Mouse (Mus musculus): ENCODE data around the gene Copg2. TPM values are rescaled to one million over a fixed set of nuclear protein-coding genes. Genes with fewer than 3 reads are reported as not detected.

Copg2 gene
- polyA plus RNA-seq, 2 experiments: 7.8 to 9.1 TPM

- Histone ChIP-seq H3K9ac (replicated peaks) (no peak overlapping the region), H3K4me1 (replicated peaks; ENCODE audit: control insufficient read depth in 2 of 2, insufficient read depth in 2 of 2, low read length in 1 of 2) (peaks cover 0 to 7% of the 10 kb centered on the region in 2 experiments; a peak in 2 of 4 replicates), H3K27ac (no peak overlapping the region), H3K9me3 (ENCODE audit: control insufficient read depth, low read length) (no peaks in the 10 kb centered on the region), H3K36me3 (replicated peaks; ENCODE audit: control insufficient read depth, insufficient read depth, low read depth) (no peaks in the 10 kb centered on the region), H3K27me3 (ENCODE audit: control insufficient read depth, insufficient read depth, low read length) (no peaks in the 10 kb centered on the region; the same call in 1 of the 2 replicates), H3K4me3 (ENCODE audit: insufficient read depth in 1 of 2, low read depth in 2 of 2, low read length in 2 of 2) (no peak overlapping the region), H3K4me2 (ENCODE audit: low read depth) (no peak overlapping the region)
- no peak for DNase-seq (ENCODE audit: low read depth in 3 of 3, low spot score in 3 of 3)
- 58% methylated on average over 6 of the region's 6 CpGs for WGBS (ENCODE audit: insufficient replicate concordance)
- no peak for TF ChIP-seq EP300 (IDR thresholded peaks at IDR 0.05; ENCODE audit: low read depth)
- TF ChIP-seq CTCF (IDR thresholded peaks at IDR 0.05; ENCODE audit: low read depth): no peak
- no peak for ATAC-seq (ENCODE audit: insufficient read depth)
Measured at GRCm38 (mm10) chr6:30703476-30703875, 193.1 kb downstream of the Copg2 start.

- WGBS (ENCODE audit: insufficient replicate concordance): 71% methylated on average over 6 of the region's 6 CpGs
- H3K27ac ChIP-seq: no peak overlapping the region
- TF ChIP-seq CTCF (IDR thresholded peaks at IDR 0.05; ENCODE audit: low read depth): no peak
- no peaks in the 10 kb centered on the region for H3K36me3 ChIP-seq (replicated peaks; ENCODE audit: control insufficient read depth, insufficient read depth, low read depth)
- peaks cover 0 to 7% of the 10 kb centered on the region in 2 experiments; a peak in 2 of 4 replicates for H3K4me1 ChIP-seq (replicated peaks; ENCODE audit: control insufficient read depth in 2 of 2, insufficient read depth in 2 of 2, low read length in 1 of 2)
- H3K27me3 ChIP-seq (ENCODE audit: control insufficient read depth, insufficient read depth, low read length): no peaks in the 10 kb centered on the region; the same call in 1 of the 2 replicates
- H3K9ac ChIP-seq (replicated peaks): no peak overlapping the region
- no peak overlapping the region for H3K4me3 ChIP-seq (ENCODE audit: insufficient read depth in 1 of 2, low read depth in 2 of 2, low read length in 2 of 2)
- ATAC-seq (ENCODE audit: insufficient read depth): no peak
- no peak overlapping the region for H3K4me2 ChIP-seq (ENCODE audit: low read depth)
- no peak for DNase-seq (ENCODE audit: low read depth in 3 of 3, low spot score in 3 of 3)
- H3K9me3 ChIP-seq (ENCODE audit: control insufficient read depth, low read length): no peaks in the 10 kb centered on the region
Measured at GRCm38 (mm10) chr6:30702881-30703280, 193.7 kb downstream of the Copg2 start.

GRCm38 (mm10) chr6:30700182-30700581 is 196.4 kb downstream of the Copg2 start:
- no peak overlapping the region for H3K9ac ChIP-seq (replicated peaks)
- WGBS (ENCODE audit: insufficient replicate concordance): 12% methylated on average over 6 of the region's 6 CpGs

GRCm38 (mm10) chr6:30698036-30698435 is 198.6 kb downstream of the Copg2 start:
- peaks cover 1 to 11% of the 10 kb centered on the region in 2 experiments for H3K4me1 ChIP-seq (replicated peaks; ENCODE audit: control insufficient read depth in 2 of 2, insufficient read depth in 2 of 2, low read length in 1 of 2)
- no peak for ATAC-seq (ENCODE audit: insufficient read depth)
- H3K27me3 ChIP-seq (ENCODE audit: control insufficient read depth, insufficient read depth, low read length): no peaks in the 10 kb centered on the region; the same call in 1 of the 2 replicates
- no peak overlapping the region for H3K4me3 ChIP-seq (ENCODE audit: insufficient read depth in 1 of 2, low read depth in 2 of 2, low read length in 2 of 2)
- no peak overlapping the region for H3K4me2 ChIP-seq (ENCODE audit: low read depth)
- no peaks in the 10 kb centered on the region for H3K36me3 ChIP-seq (replicated peaks; ENCODE audit: control insufficient read depth, insufficient read depth, low read depth)
- no peak overlapping the region for H3K9ac ChIP-seq (replicated peaks)
- TF ChIP-seq CTCF (IDR thresholded peaks at IDR 0.05; ENCODE audit: low read depth): no peak
- no peak for TF ChIP-seq EP300 (IDR thresholded peaks at IDR 0.05; ENCODE audit: low read depth)
- no peak overlapping the region for H3K27ac ChIP-seq
- DNase-seq (ENCODE audit: low read depth in 3 of 3, low spot score in 3 of 3): no peak
- no peaks in the 10 kb centered on the region for H3K9me3 ChIP-seq (ENCODE audit: control insufficient read depth, low read length)
- WGBS (ENCODE audit: insufficient replicate concordance): 71% methylated on average over 4 of the region's 4 CpGs

More at GRCm38 (mm10) chr6:30700182-30700581, 196.4 kb downstream of the Copg2 start:
- H3K4me1 ChIP-seq (replicated peaks; ENCODE audit: control insufficient read depth in 2 of 2, insufficient read depth in 2 of 2, low read length in 1 of 2): peaks cover 0 to 7% of the 10 kb centered on the region in 2 experiments; a peak in 2 of 4 replicates
- H3K4me3 ChIP-seq (ENCODE audit: insufficient read depth in 1 of 2, low read depth in 2 of 2, low read length in 2 of 2): no peak overlapping the region
- H3K36me3 ChIP-seq (replicated peaks; ENCODE audit: control insufficient read depth, insufficient read depth, low read depth): no peaks in the 10 kb centered on the region
- no peaks in the 10 kb centered on the region for H3K9me3 ChIP-seq (ENCODE audit: control insufficient read depth, low read length)
- TF ChIP-seq CTCF (IDR thresholded peaks at IDR 0.05; ENCODE audit: low read depth) (no peak), EP300 (IDR thresholded peaks at IDR 0.05; ENCODE audit: low read depth) (no peak)
- peak; percentile 31; the same call in 1 of the 2 replicates for ATAC-seq (ENCODE audit: insufficient read depth)
- H3K4me2 ChIP-seq (ENCODE audit: low read depth): peak overlapping the region; percentile 32; the same call in 1 of the 2 replicates
- H3K27ac ChIP-seq: no peak overlapping the region
- DNase-seq (ENCODE audit: low read depth in 3 of 3, low spot score in 3 of 3): no peak
- H3K27me3 ChIP-seq (ENCODE audit: control insufficient read depth, insufficient read depth, low read length): no peaks in the 10 kb centered on the region; the same call in 1 of the 2 replicates

MicroRNAs within 50 kb of the gene (microRNA counts, 519-probe panel; counts per million panel counts)
- microRNA mmu-miR-335-3p (6,011 counts per million, percentile 44 among the panel's probes with 10 or more counts), microRNA mmu-miR-335-5p (7,801 counts per million, percentile 79 among the panel's probes with 10 or more counts)

Small RNA genes within 50 kb of the gene (microRNA-seq; reads per million reads assigned to microRNA genes)
- gene Mir335: 40,748 reads per million, percentile 99 among the genes with 10 or more reads in this experiment

Other genes starting within 250 kb of the Copg2 start
- gene Cep41, start 203.0 kb downstream of the Copg2 start, polyA plus RNA-seq (2012; rRNA removed): 2.4 and 3.6 TPM in 2 replicates
- 4.0 and 4.7 TPM in 2 replicates for gene Cep41, start 203.0 kb downstream of the Copg2 start, polyA plus RNA-seq (2014; fragmentation: Nextera tagmentation; extraction: Ambion mirVana)
- gene Mest, start 173.2 kb downstream of the Copg2 start, polyA plus RNA-seq (2012; rRNA removed): 116 and 117 TPM in 2 replicates
- 169 and 174 TPM in 2 replicates for gene Mest, start 173.2 kb downstream of the Copg2 start, polyA plus RNA-seq (2014; fragmentation: Nextera tagmentation; extraction: Ambion mirVana)
- gene Tsga13, start 18.8 kb upstream of the Copg2 start, polyA plus RNA-seq (2012; rRNA removed): 0.08 TPM in 1 of 2 replicates, not detected in the other
- not detected in 2 replicates for gene Tsga13, start 18.8 kb upstream of the Copg2 start, polyA plus RNA-seq (2014; fragmentation: Nextera tagmentation; extraction: Ambion mirVana)
- gene Klf14, start 62.3 kb upstream of the Copg2 start, polyA plus RNA-seq (2012; rRNA removed): 0.11 and 0.17 TPM in 2 replicates
- 0.32 TPM in 2 replicates for gene Klf14, start 62.3 kb upstream of the Copg2 start, polyA plus RNA-seq (2014; fragmentation: Nextera tagmentation; extraction: Ambion mirVana)

Measured in liver, embryonic 14.5 days (tissue).